Mouse (Mus musculus) granulocyte monocyte progenitor cell, adult 5-6 weeks (primary cell): ENCODE results near the gene Ewsr1. TPM values are rescaled to one million over a fixed set of nuclear protein-coding genes. Genes with fewer than 3 reads are reported as not detected.
"Not testable (repeated sequence)": the region's sequence is repeated elsewhere in the genome, so short reads cannot be mapped to it uniquely, and the experiment has no call there.

ENCODE experiments used
- ATAC-seq: replicated peaks from 2 replicates; pipeline ENCODE4 v1.8.0; 2016; ENCODE audit warnings: mild to moderate bottlenecking, moderate TSS enrichment, inconsistent platforms; ENCODE audit not compliant: poor library complexity, severe bottlenecking
- total RNA-seq, 2 experiments: library from RNA; stranded (forward) in 1 of 2; stranded (reverse) in 1 of 2; fragments of 200-712, 200-1000 nt in 1 of 2; fragments of >200 nt in 1 of 2; fragmentation: Nextera tagmentation in 1 of 2; gene quantifications; 2 replicates each; pipeline ENCODE4 v1.2.3; 2014 to 2017

The Ewsr1 gene
- total RNA-seq, 2 experiments from 2014 or later = 342 to 725 TPM

DNA sequence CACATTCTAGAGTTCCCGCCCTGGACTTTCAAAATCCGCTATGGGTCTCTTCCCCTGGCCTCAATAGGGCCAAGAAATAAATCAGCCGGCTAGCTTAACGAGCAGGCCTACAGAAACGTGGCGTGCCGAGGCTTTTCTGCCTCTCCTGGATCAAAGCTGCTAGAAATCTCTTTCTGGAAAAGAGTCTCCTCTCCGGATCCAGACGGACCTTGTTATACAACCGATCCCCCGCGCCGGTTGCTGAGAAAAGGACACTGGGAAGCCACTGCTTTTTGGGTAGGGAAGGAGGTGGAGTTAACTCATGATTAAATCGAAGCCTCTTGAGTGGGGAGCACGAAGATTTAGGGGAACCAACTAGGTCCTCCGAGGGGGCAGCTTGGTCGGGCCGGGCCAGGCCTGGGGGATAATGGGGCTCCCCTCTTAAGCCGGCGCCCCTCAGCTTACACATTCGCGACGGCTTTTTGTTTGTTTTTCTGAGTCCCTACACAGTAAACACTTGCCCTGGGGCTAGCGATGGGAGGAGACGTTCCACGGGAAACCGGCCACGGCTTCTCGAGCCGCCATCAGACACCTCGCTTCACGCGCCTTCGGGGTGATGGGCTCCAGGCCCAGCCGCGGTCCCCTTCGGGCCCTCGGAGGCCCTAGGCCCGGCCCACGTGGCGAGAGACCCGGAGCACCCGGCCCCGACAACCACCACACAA, 881 bp downstream of the Ewsr1 start:
- ATAC-seq = no peak; the same call in 1 of the 2 replicates

DNA sequence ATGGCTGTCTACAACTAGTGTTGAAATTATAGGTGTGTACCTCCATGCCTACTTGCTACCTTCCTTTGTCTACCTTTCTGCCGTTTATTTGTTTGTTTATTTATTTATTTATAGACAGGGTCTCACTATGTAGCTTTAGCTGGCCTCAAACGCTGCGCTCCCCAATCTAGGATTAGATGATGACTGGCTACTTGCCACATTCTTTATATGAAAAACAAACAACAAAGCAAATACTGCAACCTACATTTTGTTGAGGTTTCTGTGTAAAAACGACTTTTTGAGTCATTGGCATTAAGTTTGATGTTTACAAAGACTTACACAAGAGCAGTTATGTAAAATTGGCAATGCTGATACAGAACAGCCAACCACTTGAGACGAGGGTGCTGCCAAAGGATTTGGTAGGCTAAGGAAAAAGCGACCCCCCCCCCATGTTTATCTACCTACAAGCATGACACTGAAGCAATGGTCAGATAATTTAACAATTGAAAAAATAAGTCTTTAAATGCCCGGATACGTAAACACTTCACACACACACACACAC, 2.5 kb downstream of the Ewsr1 start:
- ATAC-seq = no peak

DNA sequence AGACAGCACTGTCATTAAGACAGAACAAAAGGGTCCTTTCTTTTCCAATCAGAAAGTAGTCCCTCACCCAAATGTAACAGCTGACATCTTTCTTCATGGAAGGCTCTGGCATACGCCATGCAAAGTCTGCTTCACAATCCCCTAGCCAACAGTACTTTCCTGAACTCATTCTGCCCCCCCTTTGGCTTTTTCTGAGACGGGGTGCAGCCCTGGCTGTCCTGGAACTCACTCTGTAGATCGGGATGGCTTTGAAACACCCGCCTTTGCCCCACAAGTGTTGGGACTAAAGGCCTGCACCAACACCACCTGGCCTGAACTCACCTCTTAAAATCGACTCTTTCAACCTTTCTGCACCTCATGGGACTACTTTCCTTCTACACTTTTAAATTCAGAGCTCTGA, 3.2 kb downstream of the Ewsr1 start:
- ATAC-seq = no peak

DNA sequence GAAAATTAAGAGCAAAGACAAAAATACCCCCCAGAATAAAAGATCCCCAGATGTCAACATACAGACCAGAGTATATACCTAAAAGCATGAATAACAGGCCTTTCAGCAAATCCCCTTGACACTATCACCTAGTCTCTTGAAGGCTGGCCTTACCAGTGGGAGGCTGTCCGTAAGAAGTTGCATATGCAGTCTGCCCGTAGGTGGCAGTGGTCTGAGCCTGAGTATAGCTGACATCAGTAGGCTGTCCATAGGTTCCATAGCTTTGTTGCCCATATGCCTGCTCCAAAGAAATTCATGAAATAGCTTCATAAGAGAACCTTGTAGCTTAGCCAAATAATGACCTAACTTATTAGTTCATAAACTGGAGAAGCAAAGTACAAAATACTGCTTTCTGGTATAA, 7.4 kb downstream of the Ewsr1 start:
- peak; percentile 47; the same call in 1 of the 2 replicates for ATAC-seq

DNA sequence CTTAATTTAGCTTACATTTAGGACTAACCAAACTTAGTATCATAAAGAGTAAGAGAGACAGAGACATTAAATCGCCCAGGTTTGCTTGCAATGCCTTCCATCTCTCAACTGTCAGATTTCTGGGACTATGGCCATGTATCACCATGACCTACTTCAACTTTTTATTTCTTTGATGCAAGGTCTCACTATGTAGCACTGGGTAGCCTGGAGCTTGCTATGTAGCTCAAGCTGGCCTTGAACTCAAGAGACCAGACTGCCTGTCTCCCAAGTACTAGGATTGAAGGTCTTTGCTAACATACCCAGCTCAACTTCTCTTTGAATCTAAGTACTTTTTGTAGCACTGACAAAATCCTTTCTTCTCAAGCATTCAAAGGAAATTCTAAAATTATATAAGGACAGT, 9.9 kb downstream of the Ewsr1 start:
- no peak for ATAC-seq

DNA sequence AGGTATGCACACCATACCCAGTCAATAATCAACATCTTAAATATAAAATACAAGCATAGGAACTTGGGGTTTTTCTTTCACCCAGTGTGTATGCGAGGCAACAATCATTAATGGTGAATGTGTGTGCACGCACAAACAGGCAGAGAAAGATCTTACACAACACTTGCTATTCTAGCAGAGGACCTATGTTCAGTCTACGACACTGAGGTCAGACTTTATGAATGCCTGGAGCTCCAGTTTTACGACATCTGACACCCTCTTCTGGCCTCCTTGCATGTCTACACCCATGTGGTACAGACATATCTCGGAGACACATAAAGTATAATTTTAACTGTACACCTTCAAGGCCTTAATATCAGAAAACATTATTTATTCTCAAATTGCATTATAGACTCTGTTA, 22.2 kb downstream of the Ewsr1 start:
- ATAC-seq = not testable (repeated sequence)

DNA sequence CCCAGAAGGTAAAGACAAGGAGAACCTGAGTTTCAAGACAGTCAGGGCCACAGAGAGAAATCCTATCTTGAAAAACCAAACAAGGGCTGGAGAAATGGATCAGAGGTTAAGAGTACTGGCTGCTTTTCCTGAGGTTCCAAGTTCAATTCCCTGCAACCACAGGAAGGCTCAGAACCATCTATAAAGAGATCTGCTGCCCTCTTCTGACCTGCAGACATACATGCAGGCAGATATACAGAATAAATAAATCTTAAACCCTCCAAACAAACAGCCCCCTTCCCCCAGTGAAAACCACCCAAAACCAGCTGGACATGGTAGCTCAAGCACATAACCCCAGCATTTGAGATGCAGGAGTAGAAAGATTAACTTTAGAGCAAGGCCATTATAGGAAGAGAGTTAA, 23.3 kb downstream of the Ewsr1 start:
- no peak for ATAC-seq

DNA sequence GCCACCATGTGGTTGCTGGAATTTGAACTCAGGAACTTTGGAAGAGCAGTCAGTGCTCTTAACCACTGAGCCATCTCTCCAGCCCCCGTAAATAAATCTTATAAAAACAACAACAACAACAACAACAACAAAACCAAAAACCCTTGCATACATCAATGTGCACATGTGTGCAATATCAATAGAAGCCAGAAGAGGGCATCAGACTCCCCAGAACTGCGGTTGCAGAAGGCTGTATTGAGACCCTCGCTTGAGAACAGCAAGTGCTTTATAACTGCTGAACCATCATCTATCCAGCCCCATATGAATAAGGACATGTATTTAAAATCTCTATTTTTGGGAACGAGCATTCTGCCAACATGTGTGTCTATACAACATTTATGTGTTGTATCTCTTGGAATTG, 24.2 kb downstream of the Ewsr1 start:
- ATAC-seq = peak; percentile 33; the same call in 1 of the 2 replicates

DNA sequence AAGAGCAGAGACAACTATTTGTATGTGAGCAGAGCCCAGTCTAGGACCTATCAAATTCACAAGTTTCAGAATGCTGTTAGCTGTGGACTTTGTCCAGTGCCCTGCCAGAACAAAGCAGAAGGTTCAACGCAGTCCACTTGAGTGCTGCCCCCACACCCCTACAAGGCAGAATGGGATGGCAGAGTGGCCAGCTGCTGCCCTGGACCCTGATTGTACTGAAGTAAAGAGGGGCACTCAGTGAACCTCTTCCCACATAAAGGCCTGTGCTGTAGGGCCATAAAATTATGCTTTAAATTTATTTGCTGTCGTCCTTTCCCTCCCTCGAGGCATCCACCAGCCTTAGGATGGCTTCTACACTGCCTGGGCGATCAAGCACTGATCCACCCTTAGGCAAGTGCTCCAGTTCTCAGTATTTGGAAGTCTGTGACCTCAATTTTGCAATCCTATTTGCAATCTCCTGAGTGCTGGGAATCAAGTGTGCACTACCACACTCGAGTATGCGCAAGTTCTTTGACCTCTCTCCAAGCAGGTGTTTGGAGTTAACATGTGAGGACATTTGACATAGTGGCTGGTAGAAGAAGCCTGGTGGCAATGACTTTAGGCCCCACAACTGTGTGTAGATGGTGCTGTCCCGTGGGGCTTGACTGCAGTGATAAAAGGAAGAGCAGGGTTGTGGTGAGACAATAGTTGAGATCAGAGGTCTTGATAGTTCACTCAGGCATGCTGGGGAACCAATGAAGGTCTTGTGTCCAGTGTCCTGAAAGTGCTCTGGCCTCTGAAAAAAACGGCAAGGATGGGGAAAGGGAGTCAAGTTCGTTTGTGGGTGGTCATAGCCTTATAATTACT, 30.7 kb downstream of the Ewsr1 start:
- ATAC-seq = no peak

DNA sequence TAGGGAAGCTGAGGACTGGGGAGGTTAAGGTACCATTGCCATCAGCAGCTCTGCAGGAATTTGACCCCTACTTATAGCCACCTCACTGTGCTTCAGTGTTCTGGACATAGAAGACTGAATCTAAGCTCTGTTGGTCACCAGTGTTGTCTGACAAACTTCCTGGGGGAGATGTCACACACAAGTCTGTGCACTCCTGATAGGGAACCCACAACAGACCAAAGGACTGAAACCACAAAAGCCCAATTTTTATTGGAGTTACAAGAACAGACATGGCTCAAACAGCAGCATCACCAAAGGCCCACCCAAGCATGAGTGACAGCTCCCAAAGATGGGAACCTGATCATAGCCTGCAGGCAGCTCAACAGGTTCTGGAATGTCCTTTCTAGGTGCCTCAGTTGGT, 32.0 kb downstream of the Ewsr1 start:
- no peak for ATAC-seq

DNA sequence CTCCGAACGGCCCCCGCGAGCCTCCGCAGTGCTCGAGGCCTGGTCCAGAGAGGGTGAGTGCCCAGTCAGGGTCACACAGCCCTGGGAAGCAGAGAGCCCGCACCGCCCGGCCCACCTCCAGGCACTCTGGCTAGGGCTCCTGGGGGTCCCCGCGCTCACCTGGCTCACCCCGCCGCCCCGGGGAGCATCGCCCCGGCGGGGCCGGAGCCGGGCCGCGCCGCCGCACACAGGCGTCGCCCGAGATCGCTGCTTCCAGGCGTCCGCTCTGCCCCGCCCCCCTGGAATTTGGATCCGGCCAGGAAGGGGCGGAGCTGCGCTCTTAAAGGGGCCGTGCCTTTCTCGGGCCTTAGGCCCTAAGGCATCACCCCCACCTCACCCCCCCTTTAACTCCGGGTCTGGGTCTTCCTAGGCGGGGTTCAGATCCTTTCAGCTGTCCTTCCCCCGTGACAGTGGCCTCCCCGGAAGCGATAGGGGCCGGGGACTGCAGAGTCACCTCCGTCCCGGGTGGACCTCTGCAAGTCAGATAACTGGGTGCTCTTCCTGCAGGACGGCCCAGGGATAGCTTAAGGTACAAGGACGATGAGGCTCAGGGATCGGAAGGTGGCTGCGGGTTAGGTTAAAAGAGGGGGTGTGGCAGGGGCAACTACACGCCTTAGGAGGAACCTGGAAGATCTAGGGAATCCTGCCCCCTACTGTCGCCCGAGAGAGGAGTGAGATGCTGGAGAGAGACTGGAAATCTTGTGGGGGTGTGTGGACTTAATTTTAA, 33.8 kb downstream of the Ewsr1 start, which contains the start of gene Gas2l1:
Gene Gas2l1, minus strand, starts transcription at position 272 of the 766 bp plus-strand sequence.
- peak; percentile 43 for ATAC-seq

DNA sequence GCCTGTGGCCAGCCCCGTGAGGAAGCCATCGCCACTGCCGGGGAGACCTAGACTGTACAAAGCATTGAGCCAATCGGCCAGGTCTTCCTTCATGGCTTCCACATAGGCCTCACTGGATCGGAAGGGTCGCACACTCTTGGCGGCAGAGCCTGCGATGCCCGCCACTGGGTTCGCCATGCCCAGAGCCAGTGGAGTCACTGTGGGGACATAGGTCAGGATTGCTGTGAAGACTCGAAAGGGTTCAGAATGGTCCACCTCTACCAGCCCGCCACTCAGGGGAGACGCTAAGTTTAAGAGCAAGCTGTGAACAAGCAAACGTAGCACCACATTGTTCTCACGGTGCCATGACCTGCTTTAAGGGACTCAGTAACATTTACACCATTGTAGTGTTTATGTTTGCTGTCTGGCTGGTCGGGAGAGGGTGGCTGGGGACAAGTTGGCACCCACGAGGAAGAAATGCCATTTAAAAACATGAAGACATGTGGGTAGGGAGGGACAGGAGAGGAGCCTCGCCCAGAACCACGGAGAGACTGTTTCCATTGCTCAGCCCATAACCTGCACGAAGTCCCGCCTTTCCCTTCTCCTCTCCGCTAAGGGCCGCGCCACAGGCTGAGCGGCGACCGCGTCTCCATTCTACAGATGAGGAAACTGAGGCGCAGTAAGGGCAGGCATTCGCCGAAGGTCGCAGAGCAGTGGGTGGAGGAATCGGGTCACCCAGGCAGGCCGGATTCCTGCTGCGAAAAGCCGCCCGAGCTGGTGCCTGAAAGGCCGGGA, 34.6 kb downstream of the Ewsr1 start:
- ATAC-seq = no peak

DNA sequence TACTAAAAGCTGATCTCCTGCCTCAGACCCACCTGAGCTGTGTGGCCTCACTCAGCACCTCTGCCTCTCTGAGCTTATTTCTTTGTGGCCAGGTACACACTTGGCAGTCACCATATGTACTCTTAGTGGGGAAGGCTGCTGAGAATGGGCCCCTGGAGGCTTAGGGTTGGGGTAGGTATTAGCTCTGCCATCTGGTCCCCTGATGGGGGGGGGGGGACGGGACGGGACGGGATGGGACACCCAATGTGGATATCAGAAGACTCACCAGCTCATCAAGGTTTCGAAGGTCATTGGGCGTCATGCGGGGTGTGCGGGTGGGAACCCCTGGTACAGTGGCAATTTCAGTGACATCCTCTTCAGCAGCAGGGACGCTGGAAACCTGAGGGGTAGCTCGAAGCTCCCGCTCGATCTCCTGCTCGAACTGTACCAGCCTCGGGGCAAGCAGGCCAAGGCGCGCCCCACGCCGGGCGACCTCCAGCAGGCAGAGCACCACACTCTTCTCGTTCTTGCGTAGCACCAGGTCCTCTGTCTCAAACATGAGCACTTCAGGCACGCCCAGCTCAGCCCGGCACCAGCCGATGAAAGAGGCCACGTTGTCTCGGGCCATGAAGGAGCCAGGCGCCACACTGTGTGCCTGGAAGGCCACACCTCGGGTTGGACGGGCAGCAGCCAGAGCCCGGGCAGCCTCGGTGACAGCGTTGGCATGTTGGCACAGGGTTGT, 35.3 kb downstream of the Ewsr1 start:
- ATAC-seq = no peak

DNA sequence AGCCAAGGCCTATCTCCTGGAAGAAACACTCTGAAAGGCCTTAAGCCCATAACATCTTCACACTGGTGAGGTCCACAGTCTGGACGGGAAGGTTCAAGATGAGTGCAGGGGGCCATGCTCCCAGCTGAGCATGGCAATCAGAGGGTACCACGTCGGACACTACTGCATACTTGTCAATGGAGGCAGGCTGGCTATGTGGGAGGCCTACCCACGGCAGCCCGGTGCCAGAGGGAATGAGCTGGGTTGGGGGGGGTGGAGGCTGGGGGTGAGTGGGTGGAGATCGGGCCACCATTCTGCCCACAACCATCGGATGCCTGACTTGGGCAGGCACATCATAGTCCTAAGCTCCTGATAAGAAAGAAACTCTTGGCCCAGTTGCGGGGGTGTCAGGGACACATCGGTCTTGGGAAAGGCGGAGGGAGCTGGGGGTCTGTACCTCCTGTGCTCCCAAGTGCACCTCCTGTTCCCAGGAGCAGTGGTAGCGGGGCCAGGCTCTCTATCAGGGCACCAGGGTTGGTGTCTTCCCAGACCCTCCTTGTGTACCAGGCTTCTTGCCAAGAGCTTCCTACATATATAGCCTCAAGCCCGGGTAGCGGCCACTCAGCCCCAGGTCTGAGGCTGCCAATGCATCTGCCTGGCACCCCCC, 36.1 kb downstream of the Ewsr1 start:
- no peak for ATAC-seq

DNA sequence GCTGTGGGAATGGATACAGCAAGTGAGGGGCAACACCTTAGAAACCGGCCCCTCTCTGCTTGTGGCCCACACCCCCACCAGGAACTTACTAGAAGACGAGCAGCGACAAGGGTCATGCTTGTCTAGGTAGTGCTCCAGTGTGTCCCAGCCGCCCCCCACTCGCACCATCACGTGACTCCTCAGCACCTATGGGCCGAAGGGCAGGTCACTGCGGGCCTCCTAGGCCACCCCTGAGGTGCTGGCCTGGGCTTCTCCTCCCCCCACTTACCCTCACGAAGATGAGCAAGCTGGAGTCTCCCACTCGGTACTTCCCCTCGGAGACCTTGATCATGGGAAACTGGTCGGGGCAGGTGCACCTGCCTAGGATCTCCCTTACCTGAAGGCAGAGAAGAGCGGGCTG, 36.7 kb downstream of the Ewsr1 start:
- no peak for ATAC-seq

DNA sequence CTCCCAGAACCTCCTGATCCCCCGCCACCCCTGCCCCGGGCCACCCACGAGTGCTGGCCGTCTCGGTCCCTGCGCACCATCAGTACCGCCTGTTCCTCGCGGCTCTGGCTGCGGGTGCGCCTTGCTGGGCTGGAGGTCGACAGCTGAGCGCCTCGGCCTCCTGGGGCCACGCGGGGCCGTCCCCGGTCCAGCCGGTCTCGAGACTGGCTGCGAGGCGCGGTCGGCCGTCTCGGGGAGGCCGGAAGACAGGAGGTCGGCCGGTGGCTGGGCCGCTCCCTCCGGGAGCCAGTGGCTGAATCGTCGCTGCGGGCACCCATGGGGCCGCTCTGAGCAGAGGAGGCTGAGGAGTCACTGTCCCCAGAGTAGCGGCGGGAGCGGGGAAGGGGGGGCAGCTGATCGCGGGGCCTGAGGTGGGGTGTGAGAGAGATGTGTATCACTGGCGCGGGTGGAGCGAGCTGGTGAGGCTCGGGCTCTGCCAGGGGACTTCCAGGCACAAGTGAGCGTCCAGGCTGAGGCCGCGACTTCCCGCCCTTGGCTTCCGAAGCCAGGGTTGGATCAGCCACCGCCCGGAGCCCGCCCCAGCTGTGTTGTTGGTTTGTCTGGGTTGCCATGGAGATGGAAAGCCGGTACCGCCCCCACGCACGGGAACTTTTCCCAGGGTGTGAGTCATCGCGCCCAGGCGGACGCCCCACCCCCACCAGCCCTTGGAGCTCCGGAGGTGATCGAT, 37.5 kb downstream of the Ewsr1 start:
- ATAC-seq = peak; percentile 40

DNA sequence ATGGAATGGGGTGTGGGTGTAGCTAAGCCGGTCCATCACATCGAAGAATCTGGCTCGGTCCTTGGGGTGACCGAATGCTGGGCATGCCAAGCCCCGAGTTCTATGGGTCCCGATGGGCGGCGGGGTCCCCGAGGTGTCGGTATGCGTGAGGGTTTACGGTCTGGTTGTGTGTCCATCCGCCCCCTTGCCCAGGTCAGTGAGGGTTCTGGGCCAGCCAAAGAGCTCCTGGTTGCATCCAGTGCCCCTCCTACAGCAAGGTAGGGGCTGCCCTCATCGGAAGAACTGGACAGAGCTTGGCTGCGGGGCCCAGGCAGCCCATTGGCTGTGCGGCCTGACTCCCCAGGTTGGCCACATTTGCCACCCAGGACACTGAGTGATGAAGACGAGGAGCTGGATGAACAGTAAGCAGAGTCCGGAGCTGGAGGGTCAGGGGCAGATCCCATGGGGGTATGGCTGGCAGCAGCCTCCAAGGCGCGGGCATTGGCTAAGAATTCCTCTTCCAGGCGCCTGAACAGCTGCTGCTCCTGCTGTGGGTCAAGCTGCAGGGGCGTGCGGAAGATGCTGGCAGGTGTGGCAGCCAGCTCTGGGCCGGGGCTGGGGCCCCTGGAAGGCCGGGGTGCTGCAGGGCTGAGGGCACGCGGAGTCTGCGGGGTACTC, 38.2 kb downstream of the Ewsr1 start:
- no peak for ATAC-seq
